Mouse (Mus musculus) CH12.LX (cell line): Measurements from ENCODE around the gene Thumpd2. TPM values are rescaled to one million over a fixed set of nuclear protein-coding genes. Genes with fewer than 3 reads are reported as not detected.

Source experiments
- DNase-seq: peaks from one replicate; pipeline ENCODE4 v3.0.0-alpha.2; 2013; ENCODE audit errors: extremely low read depth
- H3K27ac ChIP-seq: 2 replicates; pipeline ENCODE4 v1.5.1; 2012; ENCODE audit warnings: low read depth, mild to moderate bottlenecking, control low read depth, moderate library complexity; ENCODE audit not compliant: insufficient read depth
- H3K27me3 ChIP-seq: replicated peaks from 2 replicates; pipeline ENCODE3; 2012; ENCODE audit warnings: inconsistent platforms
- H3K36me3 ChIP-seq, 2 experiments: replicated peaks in 1 of 2; 2 replicates each; pipeline versions ENCODE3 to v1.6.1; 2012; ENCODE audit warnings: inconsistent platforms in 1 of 2, low read length in 1 of 2, mild to moderate bottlenecking in 1 of 2, mixed read lengths in 1 of 2, moderate library complexity in 1 of 2; ENCODE audit not compliant: control insufficient read depth in 1 of 2, insufficient read depth in 1 of 2
- H3K4me1 ChIP-seq, 2 experiments: 2 replicates each; pipeline ENCODE4 v1.6.1; 2012; ENCODE audit warnings: inconsistent platforms in 1 of 2, moderate library complexity in 1 of 2; ENCODE audit not compliant: insufficient read depth in 2 of 2, control insufficient read depth in 1 of 2
- H3K4me2 ChIP-seq: 2 replicates; pipeline ENCODE4 v1.6.1; 2012; ENCODE audit warnings: low read depth, mild to moderate bottlenecking, control low read depth; ENCODE audit not compliant: poor library complexity, insufficient read depth, severe bottlenecking
- H3K4me3 ChIP-seq, 3 experiments: fragments of 150-350 bp in 1 of 3; sonication (generic) in 1 of 3; replicated peaks in 1 of 3; 2 replicates each; pipeline versions ENCODE3 to v1.5.1; 2011 to 2012; ENCODE audit warnings: low read depth in 2 of 3, low read length in 2 of 3, mild to moderate bottlenecking in 2 of 3, moderate library complexity in 2 of 3, control low read depth in 1 of 3, improper control_type of control experiment in 1 of 3, inconsistent platforms in 1 of 3, mixed read lengths in 1 of 3; ENCODE audit not compliant: poor library complexity in 1 of 3
- H3K79me2 ChIP-seq: replicated peaks from 2 replicates; pipeline ENCODE4 v1.6.1; 2012; ENCODE audit warnings: mild to moderate bottlenecking, moderate library complexity; ENCODE audit not compliant: control insufficient read depth, poor library complexity, insufficient read depth, severe bottlenecking; ENCODE audit errors: extremely low read depth
- H3K9ac ChIP-seq: 2 replicates; pipeline ENCODE4 v1.6.1; 2012; ENCODE audit warnings: low read depth, mild to moderate bottlenecking, control low read depth, moderate library complexity; ENCODE audit not compliant: insufficient read depth
- H3K9me3 ChIP-seq: replicated peaks from 2 replicates; pipeline ENCODE3; 2012; ENCODE audit warnings: low read length, inconsistent platforms, mixed read lengths
- BHLHE40 ChIP-seq: IDR thresholded peaks from 2 replicates; pipeline ENCODE4 v1.6.1; 2011; ENCODE audit warnings: mild to moderate bottlenecking, low read depth, low read length, improper control_type of control experiment
- CHD2 ChIP-seq: IDR thresholded peaks from 2 replicates; pipeline ENCODE4 v1.6.1; 2011; ENCODE audit warnings: low read length, improper control_type of control experiment
- CTCF ChIP-seq, 2 experiments: IDR thresholded peaks in 1 of 2; conservative IDR thresholded peaks in 1 of 2; 2 replicates each; pipeline ENCODE4 v1.5.1; 2011 to 2012; ENCODE audit warnings: low read depth in 2 of 2, low read length in 2 of 2, improper control_type of control experiment in 1 of 2, inconsistent platforms in 1 of 2, mild to moderate bottlenecking in 1 of 2, moderate library complexity in 1 of 2
- E2F4 ChIP-seq: IDR thresholded peaks from 2 replicates; pipeline ENCODE4 v1.6.1; 2011; ENCODE audit warnings: low read depth, low read length, improper control_type of control experiment; ENCODE audit not compliant: insufficient replicate concordance
- ELF1 ChIP-seq: IDR thresholded peaks from 2 replicates; pipeline ENCODE4 v1.6.1; 2014; ENCODE audit warnings: low read depth, mild to moderate bottlenecking, inconsistent platforms, low read length, improper control_type of control experiment
- ETS1 ChIP-seq: conservative IDR thresholded peaks from 2 replicates; pipeline ENCODE4 v1.6.1; 2012; ENCODE audit warnings: low read depth, mild to moderate bottlenecking, inconsistent platforms, low read length, improper control_type of control experiment, moderate library complexity
- GABPA ChIP-seq: IDR thresholded peaks from 2 replicates; pipeline ENCODE4 v1.6.1; 2012; ENCODE audit warnings: low read depth, low read length, improper control_type of control experiment, inconsistent platforms; ENCODE audit not compliant: insufficient replicate concordance
- HCFC1 ChIP-seq: IDR thresholded peaks from 2 replicates; pipeline ENCODE4 v1.6.1; 2012; ENCODE audit warnings: low read depth, mild to moderate bottlenecking, inconsistent platforms, low read length, improper control_type of control experiment
- IRF4 ChIP-seq: IDR thresholded peaks from 2 replicates; pipeline ENCODE4 v1.6.1; 2014; ENCODE audit warnings: low read depth, mild to moderate bottlenecking, inconsistent platforms, low read length, improper control_type of control experiment
- MAFK ChIP-seq: IDR thresholded peaks from 2 replicates; pipeline ENCODE4 v1.6.1; 2011; ENCODE audit warnings: low read length, improper control_type of control experiment; ENCODE audit not compliant: insufficient replicate concordance
- MAX ChIP-seq: IDR thresholded peaks from 2 replicates; pipeline ENCODE4 v1.6.1; 2011; ENCODE audit warnings: low read length, improper control_type of control experiment
- MEF2A ChIP-seq: IDR thresholded peaks from 2 replicates; pipeline ENCODE4 v1.6.1; 2014; ENCODE audit warnings: low read depth, mild to moderate bottlenecking, inconsistent platforms, low read length, improper control_type of control experiment, borderline replicate concordance
- MXI1 ChIP-seq: IDR thresholded peaks from 2 replicates; pipeline ENCODE4 v1.6.1; 2011; ENCODE audit warnings: mild to moderate bottlenecking, low read depth, low read length, improper control_type of control experiment
- MYC ChIP-seq: IDR thresholded peaks from 2 replicates; pipeline ENCODE4 v1.6.1; 2011; ENCODE audit warnings: low read depth, mild to moderate bottlenecking, improper control_type of control experiment, low read length
- NELFE ChIP-seq: IDR thresholded peaks from 2 replicates; pipeline ENCODE4 v1.6.1; 2011; ENCODE audit warnings: low read depth, low read length, improper control_type of control experiment
- NRF1 ChIP-seq: IDR thresholded peaks from 2 replicates; pipeline ENCODE4 v1.6.1; 2014; ENCODE audit warnings: low read depth, mild to moderate bottlenecking, inconsistent platforms, low read length, improper control_type of control experiment, moderate library complexity
- PAX5 ChIP-seq: IDR thresholded peaks from 2 replicates; pipeline ENCODE4 v1.6.1; 2012; ENCODE audit warnings: low read length, inconsistent platforms, mixed read lengths
- RAD21 ChIP-seq: IDR thresholded peaks from 2 replicates; pipeline ENCODE4 v1.6.1; 2011; ENCODE audit warnings: low read depth, mild to moderate bottlenecking, low read length, improper control_type of control experiment, moderate library complexity
- RCOR1 ChIP-seq: conservative IDR thresholded peaks from 2 replicates; pipeline ENCODE4 v1.6.1; 2012; ENCODE audit warnings: low read depth, mild to moderate bottlenecking, inconsistent platforms, low read length, improper control_type of control experiment
- TBP ChIP-seq: conservative IDR thresholded peaks from 2 replicates; pipeline ENCODE4 v1.6.1; 2011; ENCODE audit warnings: low read depth, low read length, improper control_type of control experiment
- TCF12 ChIP-seq: IDR thresholded peaks from 2 replicates; pipeline ENCODE4 v1.6.1; 2014; ENCODE audit warnings: low read depth, mild to moderate bottlenecking, inconsistent platforms, low read length, improper control_type of control experiment
- UBTF ChIP-seq: IDR thresholded peaks from 2 replicates; pipeline ENCODE4 v1.6.1; 2012; ENCODE audit warnings: low read depth, mild to moderate bottlenecking, inconsistent platforms, low read length, improper control_type of control experiment, moderate library complexity
- USF1 ChIP-seq: IDR thresholded peaks from 2 replicates; pipeline ENCODE4 v1.6.1; 2014; ENCODE audit warnings: low read depth, mild to moderate bottlenecking, inconsistent platforms, low read length, improper control_type of control experiment
- ZC3H11A ChIP-seq: IDR thresholded peaks from 2 replicates; pipeline ENCODE4 v1.6.1; 2012; ENCODE audit warnings: low read depth, mild to moderate bottlenecking, inconsistent platforms, low read length, improper control_type of control experiment
- ZKSCAN1 ChIP-seq: IDR thresholded peaks from 2 replicates; pipeline ENCODE4 v1.6.1; 2012; ENCODE audit warnings: low read depth, inconsistent platforms, low read length, improper control_type of control experiment, borderline replicate concordance
- ZMIZ1 ChIP-seq: IDR thresholded peaks from 2 replicates; pipeline ENCODE4 v1.6.1; 2012; ENCODE audit warnings: low read depth, mild to moderate bottlenecking, inconsistent platforms, low read length, improper control_type of control experiment
- ZNF384 ChIP-seq: IDR thresholded peaks from 2 replicates; pipeline ENCODE4 v1.6.1; 2012; ENCODE audit warnings: low read depth, low read length, improper control_type of control experiment, inconsistent platforms
- dilution Hi-C: fragments of 300-500 bp; cut with MboI; formaldehyde crosslinking; loops from 2 replicates; pipeline ENCODE4 v1.14.3; 2020; ENCODE audit warnings: low sequenced_read_pairs; ENCODE audit not compliant: extremely low pct_unique_long_range_greater_than_20kb, extremely low pct_ligation_motif_present
- in situ Hi-C: fragments of 300-500 bp; cut with MboI; formaldehyde crosslinking; loops from 3 replicates; pipeline ENCODE4 v1.14.3; 2019; ENCODE audit warnings: low sequenced_read_pairs, low pct_ligation_motif_present, low pct_unique_long_range_greater_than_20kb, mixed read lengths
- polyA plus RNA-seq: library from polyadenylated mRNA; unstranded; fragments of >175 nt; gene quantifications from 2 replicates; pipeline ENCODE4 v1.2.1, GENCODE M21; 2012; ENCODE audit warnings: low read depth; ENCODE audit not compliant: insufficient read length
- total RNA-seq, 2 experiments: library from RNA; depleted of rRNA; stranded (reverse); fragments of 300-350 nt in 1 of 2; fragments of >200 nt in 1 of 2; gene quantifications; 2 replicates each; pipeline ENCODE4 v1.2.3; 2012 to 2014

Gene Thumpd2
- total and polyA plus RNA-seq, 3 experiments = 5.4 to 9.0 (median 7.6) TPM

GRCm38 (mm10) chr17:81005292-81005691, 59.6 kb downstream of the Thumpd2 start:
- TF ChIP-seq MAX = no peak
- TF ChIP-seq E2F4 = no peak
- no peak for TF ChIP-seq TCF12
- TF ChIP-seq RCOR1 = no peak
- no peak for TF ChIP-seq TBP
- no peak for TF ChIP-seq GABPA
- TF ChIP-seq PAX5 = no peak
- no peak for TF ChIP-seq ZC3H11A
- TF ChIP-seq CTCF (conservative IDR thresholded peaks at IDR 0.05 in 1 of 2, IDR thresholded peaks at IDR 0.05 in 1 of 2; ENCODE audit: low read depth in 2 of 2, low read length in 2 of 2) = no peak
- no peak for TF ChIP-seq ZMIZ1
- no peak for TF ChIP-seq IRF4
- TF ChIP-seq, all 38 proteins: peak for 0
- dilution Hi-C loops = no loop called here
- Histone ChIP-seq H3K27me3 (no peaks in the 10 kb centered on the region), H3K4me2 (no peak overlapping the region), H3K4me1 (no peaks in the 10 kb centered on the region), H3K79me2 (no peaks in the 10 kb centered on the region), H3K4me3 (no peak overlapping the region), H3K9me3 (no peaks in the 10 kb centered on the region), H3K9ac (no peak overlapping the region), H3K36me3 (no peaks in the 10 kb centered on the region), H3K27ac (no peak overlapping the region)
- no peak for DNase-seq
- in situ Hi-C loops = no loop called here

GRCm38 (mm10) chr17:81004454-81004853, 60.4 kb downstream of the Thumpd2 start:
- Histone ChIP-seq H3K79me2 (no peaks in the 10 kb centered on the region), H3K4me3 (no peak overlapping the region), H3K4me2 (no peak overlapping the region), H3K4me1 (no peaks in the 10 kb centered on the region), H3K27me3 (no peaks in the 10 kb centered on the region), H3K36me3 (no peaks in the 10 kb centered on the region), H3K9ac (no peak overlapping the region), H3K27ac (no peak overlapping the region), H3K9me3 (no peaks in the 10 kb centered on the region)
- TF ChIP-seq UBTF (no peak), USF1 (no peak), MXI1 (no peak), E2F4 (no peak), NELFE (no peak)
- dilution Hi-C loops = no loop called here
- no peak for DNase-seq
- in situ Hi-C loops = no loop called here

- H3K9me3 ChIP-seq = no peaks in the 10 kb centered on the region
- in situ Hi-C loops = no loop called here
- no peaks in the 10 kb centered on the region for H3K79me2 ChIP-seq
- no peaks in the 10 kb centered on the region for H3K27me3 ChIP-seq
- no peaks in the 10 kb centered on the region for H3K4me1 ChIP-seq
- H3K4me2 ChIP-seq = no peak overlapping the region
- no peak overlapping the region for H3K27ac ChIP-seq
- H3K36me3 ChIP-seq = no peaks in the 10 kb centered on the region
- TF ChIP-seq MYC (no peak), E2F4 (no peak), NRF1 (no peak), MEF2A (no peak), ZKSCAN1 (no peak), ETS1 (no peak), RAD21 (no peak), USF1 (no peak), HCFC1 (no peak), RCOR1 (no peak), TBP (no peak), ZNF384 (no peak), ELF1 (no peak), UBTF (no peak), PAX5 (no peak), MAFK (no peak), BHLHE40 (no peak), CHD2 (no peak)
- no peak overlapping the region for H3K4me3 ChIP-seq
- no peak overlapping the region for H3K9ac ChIP-seq
- dilution Hi-C loops = no loop called here
- no peak for DNase-seq
Observed at GRCm38 (mm10) chr17:81002130-81002529, 62.8 kb downstream of the Thumpd2 start.
